Mouse (Mus musculus) midbrain, embryonic 12.5 days (tissue): ENCODE data around the gene Diaph3. TPM values are rescaled to one million over a fixed set of nuclear protein-coding genes. Genes with fewer than 3 reads are reported as not detected.
"Not testable (repeated sequence)": the region's sequence is repeated elsewhere in the genome, so short reads cannot be mapped to it uniquely, and the experiment has no call there.

Source experiments
- ATAC-seq: fragments of 200-750 bp; cut with Nextera tagmentation; 2 replicates; pipeline ENCODE4 v1.8.0; 2017; ENCODE audit warnings: low read depth, moderate TSS enrichment, moderate library complexity; ENCODE audit not compliant: low FRiP score
- H3K27ac ChIP-seq: fragments of 300-500 bp; sonication (generic); replicated peaks from 2 replicates; pipeline ENCODE4 v1.5.1; 2016; ENCODE audit warnings: mild to moderate bottlenecking
- H3K27me3 ChIP-seq: fragments of 300-500 bp; sonication (generic); 2 replicates; pipeline ENCODE4 v1.6.1; 2016; ENCODE audit warnings: mild to moderate bottlenecking
- H3K36me3 ChIP-seq: fragments of 300-500 bp; sonication (generic); 2 replicates; pipeline ENCODE4 v1.6.1; 2016
- H3K4me1 ChIP-seq: fragments of 300-500 bp; sonication (generic); 2 replicates; pipeline ENCODE4 v1.6.1; 2016
- H3K4me2 ChIP-seq: fragments of 300-500 bp; sonication (generic); replicated peaks from 2 replicates; pipeline ENCODE4 v1.6.1; 2016; ENCODE audit warnings: mild to moderate bottlenecking, moderate library complexity
- H3K4me3 ChIP-seq: fragments of 300-500 bp; sonication (generic); 2 replicates; pipeline ENCODE4 v1.5.1; 2016; ENCODE audit warnings: mild to moderate bottlenecking
- H3K9ac ChIP-seq: fragments of 300-500 bp; sonication (generic); replicated peaks from 2 replicates; pipeline ENCODE4 v1.6.1; 2016; ENCODE audit warnings: mild to moderate bottlenecking, moderate library complexity
- H3K9me3 ChIP-seq: fragments of 300-500 bp; sonication (generic); 2 replicates; pipeline ENCODE4 v1.6.1; 2016; ENCODE audit warnings: mild to moderate bottlenecking
- WGBS: fragments of 180-500 bp; shearing (Covaris S2); methylation state at CpG from one replicate; pipeline ENCODE4 v1.1.7; 2016; 5-methylcytosine and 5-hydroxymethylcytosine counted together
- polyA plus RNA-seq: library from polyadenylated mRNA; unstranded; fragments of >200 nt; fragmentation: Nextera tagmentation; extraction: Ambion mirVana; gene quantifications from 2 replicates; pipeline ENCODE4 v1.2.1, GENCODE M21; 2016

The Diaph3 gene
- polyA plus RNA-seq, 1 experiment from 2014 or later = 10.2 TPM

- Histone ChIP-seq H3K4me2 (no peak overlapping the region), H3K27ac (no peak overlapping the region), H3K27me3 (no peaks in the 10 kb centered on the region), H3K4me1 (0 out of 2 replicates have a peak, but pooled peaks cover 5% of the 10 kb centered on the region), H3K9ac (no peak overlapping the region), H3K4me3 (no peak overlapping the region), H3K36me3 (no peaks in the 10 kb centered on the region), H3K9me3 (no peaks in the 10 kb centered on the region)
- 92% methylated on average over 15 of the region's 15 CpGs for WGBS
- no peak for ATAC-seq
Measured at GRCm38 (mm10) chr14:87123091-87123490, 17.9 kb downstream of the Diaph3 start.

GRCm38 (mm10) chr14:87121868-87122267 is 19.2 kb downstream of the Diaph3 start:
- Histone ChIP-seq H3K4me2 (no peak overlapping the region), H3K9me3 (no peaks in the 10 kb centered on the region), H3K27ac (no peak overlapping the region), H3K36me3 (no peaks in the 10 kb centered on the region), H3K4me1 (0 out of 2 replicates have a peak, but pooled peaks cover 5% of the 10 kb centered on the region), H3K4me3 (no peak overlapping the region), H3K27me3 (no peaks in the 10 kb centered on the region), H3K9ac (no peak overlapping the region)
- WGBS = 49% methylated on average over 6 of the region's 6 CpGs
- ATAC-seq = no peak; the same call in 1 of the 2 replicates

- no peaks in the 10 kb centered on the region for H3K9me3 ChIP-seq
- H3K36me3 ChIP-seq = no peaks in the 10 kb centered on the region
- peaks cover 3% of the 10 kb centered on the region for H3K4me1 ChIP-seq
- no peak for ATAC-seq
- no peaks in the 10 kb centered on the region for H3K27me3 ChIP-seq
- WGBS = 18% methylated on average over 2 of the region's 2 CpGs
- H3K4me2 ChIP-seq = no peak overlapping the region
- H3K27ac ChIP-seq = no peak overlapping the region
- no peak overlapping the region for H3K4me3 ChIP-seq
- no peak overlapping the region for H3K9ac ChIP-seq
Measured at GRCm38 (mm10) chr14:87110634-87111033, 30.4 kb downstream of the Diaph3 start.

GRCm38 (mm10) chr14:87099380-87100088 is 41.5 kb downstream of the Diaph3 start:
- Histone ChIP-seq H3K4me3 (no peak overlapping the region), H3K27ac (no peak overlapping the region), H3K4me2 (no peak overlapping the region), H3K9me3 (no peaks in the 10 kb centered on the region), H3K4me1 (no peaks in the 10 kb centered on the region), H3K36me3 (no peaks in the 10 kb centered on the region), H3K9ac (no peak overlapping the region), H3K27me3 (no peaks in the 10 kb centered on the region)
- no peak for ATAC-seq
- WGBS = 100% methylated on average over 1 of the region's 1 CpGs

GRCm38 (mm10) chr14:87098093-87098492 is 42.9 kb downstream of the Diaph3 start:
- no peaks in the 10 kb centered on the region for H3K9me3 ChIP-seq
- H3K4me1 ChIP-seq = no peaks in the 10 kb centered on the region
- H3K36me3 ChIP-seq = no peaks in the 10 kb centered on the region
- no peak overlapping the region for H3K4me2 ChIP-seq
- WGBS = 82% methylated on average over 2 of the region's 2 CpGs
- no peak overlapping the region for H3K4me3 ChIP-seq
- H3K27ac ChIP-seq = no peak overlapping the region
- H3K27me3 ChIP-seq = no peaks in the 10 kb centered on the region
- no peak for ATAC-seq
- no peak overlapping the region for H3K9ac ChIP-seq

- Histone ChIP-seq H3K27me3 (no peaks in the 10 kb centered on the region), H3K9ac (no peak overlapping the region), H3K4me2 (no peak overlapping the region), H3K9me3 (no peaks in the 10 kb centered on the region), H3K4me3 (no peak overlapping the region), H3K4me1 (no peaks in the 10 kb centered on the region), H3K27ac (no peak overlapping the region), H3K36me3 (no peaks in the 10 kb centered on the region)
- 96% methylated on average over 3 of the region's 3 CpGs for WGBS
- ATAC-seq = no peak
Measured at GRCm38 (mm10) chr14:87091522-87091921, 49.5 kb downstream of the Diaph3 start.

GRCm38 (mm10) chr14:87091108-87091507 is 49.9 kb downstream of the Diaph3 start:
- Histone ChIP-seq H3K4me2 (no peak overlapping the region), H3K9ac (no peak overlapping the region), H3K27ac (no peak overlapping the region), H3K36me3 (no peaks in the 10 kb centered on the region), H3K9me3 (no peaks in the 10 kb centered on the region), H3K4me3 (no peak overlapping the region), H3K27me3 (no peaks in the 10 kb centered on the region), H3K4me1 (no peaks in the 10 kb centered on the region)
- no peak for ATAC-seq
- WGBS = 95% methylated on average over 5 of the region's 5 CpGs

GRCm38 (mm10) chr14:87088928-87089327 is 52.1 kb downstream of the Diaph3 start:
- no peaks in the 10 kb centered on the region for H3K4me1 ChIP-seq
- H3K4me2 ChIP-seq = no peak overlapping the region
- H3K9ac ChIP-seq = no peak overlapping the region
- H3K27me3 ChIP-seq = no peaks in the 10 kb centered on the region
- H3K9me3 ChIP-seq = no peaks in the 10 kb centered on the region
- 82% methylated on average over 4 of the region's 4 CpGs for WGBS
- H3K36me3 ChIP-seq = no peaks in the 10 kb centered on the region
- no peak overlapping the region for H3K27ac ChIP-seq
- ATAC-seq = no peak
- no peak overlapping the region for H3K4me3 ChIP-seq

GRCm38 (mm10) chr14:87088456-87088855 is 52.6 kb downstream of the Diaph3 start:
- WGBS = 88% methylated on average over 5 of the region's 5 CpGs
- Histone ChIP-seq H3K9ac (no peak overlapping the region), H3K4me2 (no peak overlapping the region), H3K4me3 (no peak overlapping the region), H3K9me3 (no peaks in the 10 kb centered on the region), H3K36me3 (no peaks in the 10 kb centered on the region), H3K27ac (no peak overlapping the region), H3K4me1 (no peaks in the 10 kb centered on the region), H3K27me3 (no peaks in the 10 kb centered on the region)
- ATAC-seq = no peak

GRCm38 (mm10) chr14:87087996-87088395 is 53.0 kb downstream of the Diaph3 start:
- Histone ChIP-seq H3K27me3 (no peaks in the 10 kb centered on the region), H3K4me2 (no peak overlapping the region), H3K9me3 (no peaks in the 10 kb centered on the region), H3K4me3 (no peak overlapping the region), H3K36me3 (no peaks in the 10 kb centered on the region), H3K4me1 (no peaks in the 10 kb centered on the region), H3K27ac (no peak overlapping the region), H3K9ac (no peak overlapping the region)
- WGBS = 73% methylated on average over 1 of the region's 1 CpGs
- ATAC-seq = no peak

GRCm38 (mm10) chr14:87084906-87085305 is 56.1 kb downstream of the Diaph3 start:
- not testable (repeated sequence) for ATAC-seq, H3K4me1 ChIP-seq, H3K36me3 ChIP-seq, H3K4me2 ChIP-seq, H3K27ac ChIP-seq, H3K9ac ChIP-seq, H3K9me3 ChIP-seq, H3K4me3 ChIP-seq, H3K27me3 ChIP-seq
- 87% methylated on average over 8 of the region's 8 CpGs for WGBS

GRCm38 (mm10) chr14:87083911-87084310 is 57.1 kb downstream of the Diaph3 start:
- Histone ChIP-seq H3K27ac (no peak overlapping the region), H3K27me3 (no peaks in the 10 kb centered on the region), H3K9ac (no peak overlapping the region), H3K36me3 (no peaks in the 10 kb centered on the region), H3K4me2 (no peak overlapping the region), H3K4me3 (no peak overlapping the region), H3K9me3 (no peaks in the 10 kb centered on the region), H3K4me1 (no peaks in the 10 kb centered on the region)
- no peak for ATAC-seq
- 88% methylated on average over 6 of the region's 6 CpGs for WGBS

GRCm38 (mm10) chr14:87079725-87080124 is 61.3 kb downstream of the Diaph3 start:
- ATAC-seq = no peak
- 94% methylated on average over 2 of the region's 2 CpGs for WGBS
- H3K9ac ChIP-seq = no peak overlapping the region
- H3K4me3 ChIP-seq = no peak overlapping the region
- no peaks in the 10 kb centered on the region for H3K27me3 ChIP-seq
- no peaks in the 10 kb centered on the region for H3K4me1 ChIP-seq
- no peak overlapping the region for H3K27ac ChIP-seq
- H3K4me2 ChIP-seq = no peak overlapping the region
- H3K9me3 ChIP-seq = no peaks in the 10 kb centered on the region
- no peaks in the 10 kb centered on the region for H3K36me3 ChIP-seq
